Mouse (Mus musculus) hindbrain, embryonic 14.5 days (tissue): ENCODE results near the gene Kyat1. TPM values are rescaled to one million over a fixed set of nuclear protein-coding genes. Genes with fewer than 3 reads are reported as not detected.

Source experiments
- ATAC-seq: fragments of 200-750 bp; cut with Nextera tagmentation; 2 replicates; pipeline ENCODE4 v1.8.0; 2017; ENCODE audit warnings: moderate number of reproducible peaks, mild to moderate bottlenecking, moderate TSS enrichment, moderate library complexity; ENCODE audit not compliant: low FRiP score
- DNase-seq: peaks from one replicate; pipeline ENCODE4 v3.0.0-alpha.2; 2015; ENCODE audit warnings: low spot score
- H3K27ac ChIP-seq: fragments of 300-500 bp; sonication (generic); 2 replicates; pipeline ENCODE4 v1.5.1; 2014; ENCODE audit warnings: mild to moderate bottlenecking, moderate library complexity
- H3K27me3 ChIP-seq: fragments of 300-500 bp; sonication (generic); 2 replicates; pipeline ENCODE4 v1.6.1; 2014; ENCODE audit warnings: mild to moderate bottlenecking, low read length, mixed read lengths; ENCODE audit not compliant: control insufficient read depth, insufficient read depth
- H3K36me3 ChIP-seq: fragments of 300-500 bp; sonication (generic); replicated peaks from 2 replicates; pipeline ENCODE4 v1.6.1; 2014; ENCODE audit not compliant: control insufficient read depth, insufficient read depth
- H3K4me1 ChIP-seq: fragments of 300-500 bp; sonication (generic); replicated peaks from 2 replicates; pipeline ENCODE4 v1.6.1; 2014; ENCODE audit warnings: antibody characterized with exemption, low read length, mixed read lengths; ENCODE audit not compliant: control insufficient read depth, insufficient read depth
- H3K4me2 ChIP-seq: fragments of 300-500 bp; sonication (generic); replicated peaks from 2 replicates; pipeline ENCODE4 v1.6.1; 2014; ENCODE audit warnings: mild to moderate bottlenecking, moderate library complexity
- H3K4me3 ChIP-seq: fragments of 300-500 bp; sonication (generic); replicated peaks from 2 replicates; pipeline ENCODE4 v1.5.1; 2014; ENCODE audit warnings: mild to moderate bottlenecking, low read length
- H3K9ac ChIP-seq: fragments of 300-500 bp; sonication (generic); 2 replicates; pipeline ENCODE4 v1.6.1; 2014
- H3K9me3 ChIP-seq: fragments of 300-500 bp; sonication (generic); 2 replicates; pipeline ENCODE4 v1.6.1; 2016; ENCODE audit warnings: low read length; ENCODE audit not compliant: control insufficient read depth
- WGBS: fragments of 180-500 bp; shearing (Covaris S2); extraction: QIAGEN DNeasy Blood & Tissue Kit; methylation state at CpG from one replicate; pipeline ENCODE4 v1.1.7; 2014; 5-methylcytosine and 5-hydroxymethylcytosine counted together
- polyA plus RNA-seq: library from polyadenylated mRNA; unstranded; fragments of >200 nt; fragmentation: Nextera tagmentation; extraction: Ambion mirVana; gene quantifications from 2 replicates; pipeline ENCODE4 v1.2.1, GENCODE M21; 2014

Kyat1 gene
- polyA plus RNA-seq, 1 experiment from 2014 or later = 16.0 TPM

DNA sequence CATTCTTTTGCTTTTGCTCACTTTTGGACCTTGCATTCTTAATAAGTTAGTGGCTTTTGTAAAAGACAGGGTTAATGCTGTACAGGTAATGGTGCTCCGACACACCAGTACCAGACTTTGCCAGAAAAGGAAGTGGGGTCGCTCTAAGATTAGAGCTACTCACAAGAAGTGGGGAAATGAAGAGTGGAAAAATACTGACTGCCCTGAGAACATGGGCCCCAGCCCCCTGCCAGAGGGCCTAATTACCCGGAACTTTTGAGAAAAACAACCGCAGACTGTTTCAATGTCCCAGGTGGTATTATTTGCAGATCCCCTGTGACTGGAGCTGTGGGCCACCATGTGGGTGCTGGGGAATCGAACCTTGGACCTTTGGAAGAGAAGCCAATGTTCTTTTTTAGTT is 29.9 kb upstream of the Kyat1 start:
- no peak for ATAC-seq

DNA sequence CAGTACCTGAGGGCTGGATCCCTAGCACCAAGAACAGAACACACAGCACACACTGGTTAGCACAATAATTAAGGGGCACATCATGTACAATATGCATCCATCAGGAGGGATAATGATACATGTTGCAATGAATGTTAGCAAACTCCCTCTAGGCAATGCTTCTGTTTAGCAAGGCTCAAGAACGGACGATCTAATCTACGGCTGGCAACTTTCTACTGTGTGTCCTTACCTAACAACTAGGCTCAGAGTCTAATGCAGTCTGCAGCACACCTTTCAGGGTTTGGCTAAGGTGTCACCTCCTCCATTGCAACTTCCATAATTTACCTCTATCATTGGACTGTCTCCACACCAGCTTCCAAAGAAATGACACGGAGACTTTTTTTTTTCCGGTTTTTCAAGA is 10.6 kb upstream of the Kyat1 start:
- H3K4me1 ChIP-seq = no peaks in the 10 kb centered on the region
- H3K4me3 ChIP-seq = no peak overlapping the region
- no peaks in the 10 kb centered on the region for H3K9me3 ChIP-seq
- H3K27me3 ChIP-seq = no peaks in the 10 kb centered on the region
- H3K27ac ChIP-seq = no peak overlapping the region
- ATAC-seq = no peak
- no peak for DNase-seq
- H3K9ac ChIP-seq = no peak overlapping the region
- no peak overlapping the region for H3K4me2 ChIP-seq
- no peaks in the 10 kb centered on the region for H3K36me3 ChIP-seq
- WGBS = 92% methylated on average over 5 of the region's 5 CpGs

More for the DNA sequence above, 29.9 kb upstream of the Kyat1 start:
- 92% methylated on average over 5 of the region's 5 CpGs for WGBS
- no peak for DNase-seq
- Histone ChIP-seq H3K9me3 (no peaks in the 10 kb centered on the region), H3K4me2 (no peak overlapping the region), H3K4me3 (no peak overlapping the region), H3K9ac (no peak overlapping the region), H3K27ac (no peak overlapping the region), H3K4me1 (peaks cover 22% of the 10 kb centered on the region), H3K27me3 (no peaks in the 10 kb centered on the region), H3K36me3 (peaks cover 5% of the 10 kb centered on the region)

GRCm38 (mm10) chr2:30215493-30215892 is 9.8 kb upstream of the Kyat1 start:
- no peaks in the 10 kb centered on the region for H3K36me3 ChIP-seq
- H3K4me1 ChIP-seq = no peaks in the 10 kb centered on the region
- DNase-seq (no peak), ATAC-seq (no peak)
- H3K27me3 ChIP-seq = no peaks in the 10 kb centered on the region
- 77% methylated on average over 6 of the region's 6 CpGs for WGBS
- H3K9ac ChIP-seq = no peak overlapping the region
- H3K27ac ChIP-seq = no peak overlapping the region
- H3K9me3 ChIP-seq = no peaks in the 10 kb centered on the region
- H3K4me3 ChIP-seq = no peak overlapping the region
- no peak overlapping the region for H3K4me2 ChIP-seq

- DNase-seq = no peak
- ATAC-seq = no peak
- Histone ChIP-seq H3K4me2 (no peak overlapping the region), H3K9ac (no peak overlapping the region), H3K27me3 (no peaks in the 10 kb centered on the region), H3K27ac (no peak overlapping the region), H3K36me3 (no peaks in the 10 kb centered on the region), H3K9me3 (no peaks in the 10 kb centered on the region), H3K4me1 (no peaks in the 10 kb centered on the region), H3K4me3 (no peak overlapping the region)
- 91% methylated on average over 3 of the region's 3 CpGs for WGBS
Measured at GRCm38 (mm10) chr2:30214745-30215144, 9.1 kb upstream of the Kyat1 start.

- no peaks in the 10 kb centered on the region for H3K36me3 ChIP-seq
- ATAC-seq = no peak
- no peaks in the 10 kb centered on the region for H3K4me1 ChIP-seq
- H3K4me3 ChIP-seq = no peak overlapping the region
- no peaks in the 10 kb centered on the region for H3K9me3 ChIP-seq
- H3K27ac ChIP-seq = no peak overlapping the region
- no peak for DNase-seq
- no peak overlapping the region for H3K4me2 ChIP-seq
- H3K27me3 ChIP-seq = no peaks in the 10 kb centered on the region
- no peak overlapping the region for H3K9ac ChIP-seq
- 78% methylated on average over 1 of the region's 1 CpGs for WGBS
Measured at GRCm38 (mm10) chr2:30212951-30213350, 7.3 kb upstream of the Kyat1 start.

DNA sequence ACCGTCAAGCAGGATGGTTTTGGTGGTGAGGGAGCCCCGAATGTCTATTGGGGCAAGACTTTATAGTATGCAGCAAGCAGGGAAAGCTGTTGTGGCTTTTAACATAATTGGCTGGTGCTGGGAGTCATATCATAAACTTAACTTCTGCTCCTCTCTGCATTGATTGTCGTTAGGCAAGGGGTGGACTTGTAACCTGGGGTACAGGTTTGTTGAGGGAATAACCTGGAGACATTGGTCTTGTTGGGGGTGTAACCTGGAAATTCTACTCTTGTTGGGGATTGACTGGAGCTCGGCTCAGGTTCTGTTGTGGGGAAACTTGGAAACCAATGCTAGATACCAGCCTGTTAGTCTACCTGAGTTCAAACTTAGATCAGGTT is 6.5 kb upstream of the Kyat1 start:
- Histone ChIP-seq H3K36me3 (no peaks in the 10 kb centered on the region), H3K4me3 (no peak overlapping the region), H3K9ac (no peak overlapping the region), H3K27ac (no peak overlapping the region), H3K4me1 (no peaks in the 10 kb centered on the region), H3K4me2 (no peak overlapping the region), H3K27me3 (no peaks in the 10 kb centered on the region), H3K9me3 (no peaks in the 10 kb centered on the region)
- DNase-seq (no peak), ATAC-seq (no peak)
- whole genome bisulfite sequencing = 75% methylated on average over 4 of the region's 4 CpGs

DNA sequence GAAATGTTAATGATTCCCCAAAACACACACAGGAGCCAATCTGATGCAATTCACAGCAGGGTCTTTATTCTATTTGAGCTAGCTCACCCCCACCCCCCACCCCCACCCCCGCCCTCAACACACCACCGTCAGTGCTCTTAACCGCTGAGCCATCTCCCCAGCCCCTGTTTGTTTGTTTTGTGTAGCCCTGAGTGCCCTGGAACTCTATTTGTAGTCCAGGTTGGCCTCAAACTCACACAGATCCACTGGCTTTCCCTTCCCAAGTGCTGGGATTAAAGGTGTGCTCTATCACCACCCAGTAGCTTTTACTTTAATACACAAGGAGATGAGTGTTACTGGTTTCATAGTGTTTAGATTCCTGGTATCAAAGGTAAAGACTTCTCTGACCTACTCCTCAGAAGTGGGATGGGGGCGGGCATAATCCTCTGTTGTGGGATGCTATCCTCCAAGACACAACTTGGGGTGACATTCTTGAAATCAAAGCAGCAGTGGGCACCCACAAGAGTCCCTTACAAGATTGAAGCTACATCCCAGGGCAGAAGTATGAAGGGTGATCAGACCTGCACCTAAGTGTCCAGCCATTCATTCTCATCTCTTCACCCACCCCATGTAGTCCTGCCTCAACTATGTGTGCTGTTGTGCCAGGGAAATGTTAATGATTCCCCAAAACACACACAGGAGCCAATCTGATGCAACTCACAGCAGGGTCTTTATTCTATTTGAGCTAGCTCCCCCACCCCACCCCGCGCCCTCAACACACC is 5.9 kb upstream of the Kyat1 start:
- WGBS = 66% methylated on average over 6 of the region's 6 CpGs
- no peak overlapping the region for H3K4me2 ChIP-seq
- H3K9me3 ChIP-seq = no peaks in the 10 kb centered on the region

DNA sequence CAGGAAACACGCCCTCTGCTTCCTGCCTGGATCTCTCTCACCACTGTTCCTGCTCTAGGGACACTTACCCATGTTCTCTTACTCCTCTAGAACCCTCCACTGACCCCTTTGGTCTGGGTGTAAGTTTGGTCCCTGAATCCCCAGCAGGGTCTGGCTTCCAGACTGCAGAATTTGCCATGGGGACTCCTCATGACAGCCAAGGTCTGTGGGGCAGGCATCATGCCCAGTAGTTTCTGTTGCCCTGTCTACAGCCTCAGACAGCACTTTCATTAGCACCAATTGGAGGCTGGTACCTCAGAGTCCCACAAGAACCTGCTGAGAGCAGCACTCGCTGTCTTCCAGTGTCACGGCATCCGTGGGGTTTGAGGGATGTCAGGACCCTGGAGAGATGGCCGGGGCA is 2.2 kb upstream of the Kyat1 start:
- Histone ChIP-seq H3K4me2 (no peak overlapping the region), H3K36me3 (no peaks in the 10 kb centered on the region), H3K9ac (no peak overlapping the region), H3K27me3 (no peaks in the 10 kb centered on the region), H3K9me3 (no peaks in the 10 kb centered on the region), H3K4me3 (no peak overlapping the region), H3K4me1 (peaks cover 11% of the 10 kb centered on the region), H3K27ac (no peak overlapping the region)
- ATAC-seq (no peak), DNase-seq (no peak)
- 74% methylated on average over 5 of the region's 5 CpGs for WGBS

More for the DNA sequence above, 5.9 kb upstream of the Kyat1 start:
- peaks cover under 1% of the 10 kb centered on the region for H3K4me1 ChIP-seq
- no peak for ATAC-seq
- no peaks in the 10 kb centered on the region for H3K36me3 ChIP-seq
- H3K27me3 ChIP-seq = no peaks in the 10 kb centered on the region
- no peak for DNase-seq
- no peak overlapping the region for H3K9ac ChIP-seq
- no peak overlapping the region for H3K27ac ChIP-seq
- H3K4me3 ChIP-seq = no peak overlapping the region

DNA sequence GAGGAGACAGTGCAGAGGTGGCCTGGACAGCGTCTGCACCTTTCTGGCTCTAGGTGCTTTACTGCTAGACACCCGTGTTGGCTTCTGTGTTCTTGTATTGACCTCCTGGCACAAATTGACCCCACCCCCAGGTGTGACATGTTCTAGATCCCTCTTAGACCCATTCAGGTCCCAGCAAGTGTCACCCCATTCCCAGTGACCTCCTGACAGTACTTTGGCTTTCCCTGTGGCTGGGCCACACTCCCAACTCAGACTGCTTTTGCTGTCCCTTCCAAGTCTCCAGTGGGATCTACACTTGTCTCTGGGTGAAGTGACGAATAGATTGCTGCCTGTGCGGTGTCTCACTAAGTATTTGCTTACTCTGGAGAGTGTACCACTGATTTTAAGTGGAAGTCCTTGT is 1.8 kb upstream of the Kyat1 start:
- Histone ChIP-seq H3K4me1 (peaks cover 11% of the 10 kb centered on the region), H3K27me3 (no peaks in the 10 kb centered on the region), H3K27ac (no peak overlapping the region), H3K9ac (no peak overlapping the region), H3K4me2 (no peak overlapping the region), H3K9me3 (no peaks in the 10 kb centered on the region), H3K36me3 (no peaks in the 10 kb centered on the region), H3K4me3 (no peak overlapping the region)
- no peak for DNase-seq
- WGBS = 79% methylated on average over 4 of the region's 4 CpGs
- no peak for ATAC-seq

DNA sequence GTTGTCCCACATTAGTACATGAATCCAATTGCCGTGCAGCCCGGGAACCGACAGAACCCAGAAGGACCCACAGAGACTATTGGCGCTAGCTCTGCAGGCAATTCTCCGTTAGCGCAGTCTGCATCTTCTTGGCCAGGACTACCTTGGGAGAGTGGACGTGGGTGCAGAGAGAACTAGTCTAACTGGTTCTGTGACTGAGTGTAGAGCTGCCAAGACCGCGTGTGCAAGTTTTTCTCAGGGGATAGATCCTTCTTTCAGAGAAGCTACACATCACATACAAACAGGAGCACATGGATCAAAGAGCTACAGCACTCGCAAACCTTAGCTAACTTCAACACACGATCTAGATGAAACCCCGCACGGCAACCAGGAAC is 405 bp downstream of the Kyat1 start:
- ATAC-seq (peak; percentile 61), DNase-seq (no peak)
- WGBS = under 1% methylated on average over 13 of the region's 13 CpGs
- H3K27ac ChIP-seq = peak overlapping the region; percentile 78
- peak overlapping the region; percentile 61 for H3K4me3 ChIP-seq
- H3K4me1 ChIP-seq = peaks cover 11% of the 10 kb centered on the region
- peak overlapping the region; percentile 68 for H3K9ac ChIP-seq
- no peaks in the 10 kb centered on the region for H3K9me3 ChIP-seq
- peak overlapping the region; percentile 78 for H3K4me2 ChIP-seq
- H3K36me3 ChIP-seq = no peaks in the 10 kb centered on the region
- H3K27me3 ChIP-seq = no peaks in the 10 kb centered on the region
